Mouse (Mus musculus) inflammation-experienced regulatory T-cells, adult 6 months (primary cell): ENCODE measurements at regions not wholly inside any gene's neighbourhood (a gene's known extent, or its start where the extent isn't known, plus 50 kb on each side); places are given as distances from the start of the nearest gene placed in this dataset.

Experiments
- ATAC-seq: one replicate; pipeline ENCODE4 v1.8.0; 2017

- ATAC-seq: no peak
Observed at GRCm38 (mm10) chr2:51013090-51013489, 135.8 kb downstream of the Rnd3 start.

GRCm38 (mm10) chr2:51008251-51008533 is 140.7 kb downstream of the Rnd3 start:
- no peak for ATAC-seq

- ATAC-seq: no peak
Observed at GRCm38 (mm10) chr2:51007409-51008250, 141.3 kb downstream of the Rnd3 start.

GRCm38 (mm10) chr2:51006818-51007217 is 142.1 kb downstream of the Rnd3 start:
- ATAC-seq: no peak

GRCm38 (mm10) chr2:51001548-51001947 is 147.4 kb downstream of the Rnd3 start:
- ATAC-seq: no peak

- no peak for ATAC-seq
Observed at GRCm38 (mm10) chr2:50983883-50984410, 165.0 kb downstream of the Rnd3 start.

- ATAC-seq: no peak
Observed at GRCm38 (mm10) chr2:50982571-50982970, 166.3 kb downstream of the Rnd3 start.

- no peak for ATAC-seq
Observed at GRCm38 (mm10) chr2:50978356-50978755, 170.6 kb downstream of the Rnd3 start.

GRCm38 (mm10) chr2:50971131-50971825 is 177.6 kb downstream of the Rnd3 start:
- no peak for ATAC-seq

GRCm38 (mm10) chr2:50968382-50968781 is 180.5 kb downstream of the Rnd3 start:
- no peak for ATAC-seq

GRCm38 (mm10) chr2:50967826-50968225 is 181.1 kb downstream of the Rnd3 start:
- ATAC-seq: no peak

GRCm38 (mm10) chr2:50967133-50967532 is 181.8 kb downstream of the Rnd3 start:
- no peak for ATAC-seq

- ATAC-seq: no peak
Observed at GRCm38 (mm10) chr2:50965485-50966017, 183.4 kb downstream of the Rnd3 start.

GRCm38 (mm10) chr2:50964062-50964461 is 184.8 kb downstream of the Rnd3 start:
- no peak for ATAC-seq

GRCm38 (mm10) chr2:50961049-50961448 is 187.9 kb downstream of the Rnd3 start:
- no peak for ATAC-seq

- no peak for ATAC-seq
Observed at GRCm38 (mm10) chr2:50959323-50959722, 189.6 kb downstream of the Rnd3 start.

- ATAC-seq: no peak
Observed at GRCm38 (mm10) chr2:50954361-50955066, 194.4 kb downstream of the Rnd3 start.

- ATAC-seq: no peak
Observed at GRCm38 (mm10) chr2:50951027-50951426, 197.9 kb downstream of the Rnd3 start.

- ATAC-seq: no peak
Observed at GRCm38 (mm10) chr2:50949717-50950116, 199.2 kb downstream of the Rnd3 start.

- no peak for ATAC-seq
Observed at GRCm38 (mm10) chr2:50945526-50945925, 203.4 kb downstream of the Rnd3 start.

- no peak for ATAC-seq
Observed at GRCm38 (mm10) chr2:50943180-50943579, 205.7 kb downstream of the Rnd3 start.

GRCm38 (mm10) chr2:50942741-50943140 is 206.2 kb downstream of the Rnd3 start:
- no peak for ATAC-seq

- no peak for ATAC-seq
Observed at GRCm38 (mm10) chr2:50932936-50933335, 216.0 kb downstream of the Rnd3 start.
